Mouse (Mus musculus): Measurements from ENCODE around the gene Cux2.

DNA sequence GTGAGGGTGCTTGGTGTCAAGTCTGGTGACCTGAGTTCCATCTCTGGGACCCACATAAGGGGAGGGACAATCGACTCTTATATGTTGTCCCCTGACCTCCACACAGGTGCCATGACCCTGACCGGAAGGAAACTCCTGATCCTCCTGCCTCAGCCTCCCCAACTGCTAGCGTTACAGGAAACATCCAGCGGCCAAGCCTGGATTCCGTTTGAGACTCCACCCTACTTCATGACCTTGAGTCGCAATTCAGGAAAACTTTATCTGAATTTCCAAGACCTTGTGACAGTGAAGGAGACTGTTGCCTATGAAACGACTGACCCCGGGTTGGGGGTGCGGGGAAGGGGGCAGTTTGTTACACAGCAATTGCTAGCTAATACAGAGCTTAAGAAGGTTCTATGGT, 208.4 kb downstream of the Cux2 start:
- no peak for TF ChIP-seq CTCF (IDR thresholded peaks at IDR 0.05; ENCODE audit: low read depth, low read length)
- TF ChIP-seq POLR2A (IDR thresholded peaks at IDR 0.05; ENCODE audit: borderline replicate concordance, low read depth, low read length): no peak

Measured in bone marrow macrophage, adult 2 months (primary cell).